Mouse (Mus musculus) lung, embryonic 14.5 days (tissue): Measurements from ENCODE around the gene Cyct. TPM values are rescaled to one million over a fixed set of nuclear protein-coding genes. Genes with fewer than 3 reads are reported as not detected.

Source experiments
- ATAC-seq: fragments of 200-750 bp; cut with Nextera tagmentation; 2 replicates; pipeline ENCODE4 v1.8.0; 2017; ENCODE audit warnings: mild to moderate bottlenecking, moderate TSS enrichment, moderate library complexity; ENCODE audit not compliant: insufficient read depth
- DNase-seq: peaks from one replicate; pipeline ENCODE4 v3.0.0-alpha.2; 2015
- H3K27ac ChIP-seq: fragments of 300-500 bp; sonication (generic); 2 replicates; pipeline ENCODE4 v1.5.1; 2014; ENCODE audit warnings: low read depth, mild to moderate bottlenecking, moderate library complexity
- H3K27me3 ChIP-seq: fragments of 300-500 bp; sonication (generic); 2 replicates; pipeline ENCODE4 v1.6.1; 2014; ENCODE audit warnings: low read length, control low read depth; ENCODE audit not compliant: insufficient read depth
- H3K36me3 ChIP-seq: fragments of 300-500 bp; sonication (generic); 2 replicates; pipeline ENCODE4 v1.6.1; 2014; ENCODE audit warnings: control low read depth; ENCODE audit not compliant: insufficient read depth
- H3K4me1 ChIP-seq: fragments of 300-500 bp; sonication (generic); 2 replicates; pipeline ENCODE4 v1.6.1; 2014; ENCODE audit warnings: antibody characterized with exemption, control low read depth; ENCODE audit not compliant: insufficient read depth
- H3K4me2 ChIP-seq: fragments of 300-500 bp; sonication (generic); 2 replicates; pipeline ENCODE4 v1.6.1; 2014; ENCODE audit warnings: mild to moderate bottlenecking
- H3K4me3 ChIP-seq: fragments of 300-500 bp; sonication (generic); 2 replicates; pipeline ENCODE4 v1.5.1; 2014; ENCODE audit warnings: low read depth, low read length
- H3K9ac ChIP-seq: fragments of 300-500 bp; sonication (generic); 2 replicates; pipeline ENCODE4 v1.6.1; 2014
- H3K9me3 ChIP-seq: fragments of 300-500 bp; sonication (generic); 2 replicates; pipeline ENCODE4 v1.6.1; 2016; ENCODE audit warnings: low read depth, low read length, control low read depth
- CTCF ChIP-seq: IDR thresholded peaks from 2 replicates; pipeline ENCODE4 v1.5.1; 2016; ENCODE audit warnings: antibody characterized with exemption, low read depth
- WGBS: fragments of 180-500 bp; shearing (Covaris S2); extraction: QIAGEN DNeasy Blood & Tissue Kit; methylation state at CpG from one replicate; pipeline ENCODE4 v1.1.7; 2014; 5-methylcytosine and 5-hydroxymethylcytosine counted together
- polyA plus RNA-seq: library from polyadenylated mRNA; unstranded; fragments of >200 nt; fragmentation: Nextera tagmentation; extraction: Ambion mirVana; gene quantifications from 2 replicates; pipeline ENCODE4 v1.2.1, GENCODE M21; 2014

Gene Cyct
- polyA plus RNA-seq = not detected in 2 replicates

GRCm38 (mm10) chr2:76360226-76360625 is at the start of gene Cyct:
Gene Cyct, minus strand, starts transcription at chr2:76360450.
- no peak for DNase-seq

GRCm38 (mm10) chr2:76409986-76410385 is 49.7 kb upstream of the Cyct start:
- Histone ChIP-seq H3K9ac (no peak overlapping the region), H3K36me3 (no peaks in the 10 kb centered on the region), H3K9me3 (no peaks in the 10 kb centered on the region), H3K4me2 (no peak overlapping the region), H3K27ac (no peak overlapping the region), H3K4me1 (no peaks in the 10 kb centered on the region), H3K27me3 (no peaks in the 10 kb centered on the region), H3K4me3 (no peak overlapping the region)
- WGBS = 92% methylated on average over 2 of the region's 2 CpGs
- DNase-seq (no peak), ATAC-seq (no peak)
- TF ChIP-seq CTCF = no peak

More at GRCm38 (mm10) chr2:76360226-76360625, at the start of gene Cyct:
- 81% methylated on average over 11 of the region's 11 CpGs for WGBS
- Histone ChIP-seq H3K4me3 (no peak within 1 kb of the TSS), H3K4me2 (no peak within 1 kb of the TSS), H3K36me3 (no peaks in the 10 kb centered on the region), H3K27ac (no peak within 1 kb of the TSS), H3K9ac (no peak within 1 kb of the TSS), H3K9me3 (no peaks in the 10 kb centered on the region), H3K4me1 (no peaks in the 10 kb centered on the region), H3K27me3 (no peaks in the 10 kb centered on the region)
- TF ChIP-seq CTCF = no peak
- no peak for ATAC-seq

DNA sequence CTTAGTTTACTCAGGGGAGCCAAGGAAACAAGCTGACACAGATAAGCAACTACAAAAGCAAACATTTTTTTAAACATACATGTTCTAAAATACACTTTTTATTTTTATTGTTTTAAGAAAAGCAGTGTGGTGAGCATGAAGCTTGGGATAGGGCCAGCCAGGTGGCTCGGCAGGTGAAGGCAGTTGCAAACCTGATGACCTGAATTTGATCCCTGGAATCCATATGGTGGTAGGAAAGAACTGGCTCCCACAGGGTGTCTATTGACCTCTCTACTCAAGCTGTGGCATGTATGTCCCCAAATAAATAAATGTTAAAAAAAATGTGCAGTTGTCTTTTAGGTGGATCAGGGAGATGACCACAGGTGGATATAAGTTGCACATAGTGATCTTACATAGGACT is 49.3 kb upstream of the Cyct start:
- TF ChIP-seq CTCF = no peak
- H3K9ac ChIP-seq = no peak overlapping the region
- no peaks in the 10 kb centered on the region for H3K9me3 ChIP-seq
- no peaks in the 10 kb centered on the region for H3K36me3 ChIP-seq
- no peak overlapping the region for H3K4me3 ChIP-seq
- H3K4me1 ChIP-seq = no peaks in the 10 kb centered on the region
- ATAC-seq (no peak), DNase-seq (no peak)
- H3K4me2 ChIP-seq = no peak overlapping the region
- no peak overlapping the region for H3K27ac ChIP-seq
- no peaks in the 10 kb centered on the region for H3K27me3 ChIP-seq
- 64% methylated on average over 1 of the region's 1 CpGs for WGBS

DNA sequence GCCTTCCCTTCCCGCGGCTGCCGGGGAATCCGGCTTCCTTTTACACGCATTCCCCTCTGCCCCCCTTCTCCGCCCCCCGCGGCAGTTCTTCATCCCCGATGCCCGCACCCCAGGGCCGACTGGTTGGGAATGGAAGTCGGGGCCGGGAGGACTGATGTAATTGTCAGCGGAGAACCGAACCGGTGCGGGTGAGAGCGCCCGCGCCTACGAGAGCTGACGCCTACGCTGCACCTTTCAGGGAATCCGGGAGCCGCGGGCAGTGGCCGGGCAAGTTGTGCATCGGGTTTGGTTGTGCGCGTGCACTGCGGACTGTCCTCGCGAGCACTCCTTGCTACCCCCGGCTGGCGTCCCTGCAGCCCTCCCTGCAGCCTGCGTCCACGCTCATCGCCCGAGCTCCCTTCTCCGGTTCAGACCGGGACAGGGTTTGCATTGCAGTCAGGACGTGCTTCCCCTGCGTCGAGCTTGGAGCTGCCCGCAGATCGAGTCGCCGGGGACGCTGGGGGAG is 46.7 kb upstream of the Cyct start:
- under 1% methylated on average over 44 of the region's 49 CpGs for WGBS
- peak; percentile 78 for DNase-seq
- no peaks in the 10 kb centered on the region for H3K27me3 ChIP-seq
- ATAC-seq = peak; percentile 59
- 0 out of 2 replicates have a peak, but pooled peaks have one; percentile 1 for TF ChIP-seq CTCF
- no peaks in the 10 kb centered on the region for H3K36me3 ChIP-seq
- peak overlapping the region; percentile 78 for H3K4me2 ChIP-seq
- no peaks in the 10 kb centered on the region for H3K9me3 ChIP-seq
- peak overlapping the region; percentile 75 for H3K9ac ChIP-seq
- no peaks in the 10 kb centered on the region for H3K4me1 ChIP-seq
- peak overlapping the region; percentile 94 for H3K4me3 ChIP-seq
- peak overlapping the region; percentile 78 for H3K27ac ChIP-seq

DNA sequence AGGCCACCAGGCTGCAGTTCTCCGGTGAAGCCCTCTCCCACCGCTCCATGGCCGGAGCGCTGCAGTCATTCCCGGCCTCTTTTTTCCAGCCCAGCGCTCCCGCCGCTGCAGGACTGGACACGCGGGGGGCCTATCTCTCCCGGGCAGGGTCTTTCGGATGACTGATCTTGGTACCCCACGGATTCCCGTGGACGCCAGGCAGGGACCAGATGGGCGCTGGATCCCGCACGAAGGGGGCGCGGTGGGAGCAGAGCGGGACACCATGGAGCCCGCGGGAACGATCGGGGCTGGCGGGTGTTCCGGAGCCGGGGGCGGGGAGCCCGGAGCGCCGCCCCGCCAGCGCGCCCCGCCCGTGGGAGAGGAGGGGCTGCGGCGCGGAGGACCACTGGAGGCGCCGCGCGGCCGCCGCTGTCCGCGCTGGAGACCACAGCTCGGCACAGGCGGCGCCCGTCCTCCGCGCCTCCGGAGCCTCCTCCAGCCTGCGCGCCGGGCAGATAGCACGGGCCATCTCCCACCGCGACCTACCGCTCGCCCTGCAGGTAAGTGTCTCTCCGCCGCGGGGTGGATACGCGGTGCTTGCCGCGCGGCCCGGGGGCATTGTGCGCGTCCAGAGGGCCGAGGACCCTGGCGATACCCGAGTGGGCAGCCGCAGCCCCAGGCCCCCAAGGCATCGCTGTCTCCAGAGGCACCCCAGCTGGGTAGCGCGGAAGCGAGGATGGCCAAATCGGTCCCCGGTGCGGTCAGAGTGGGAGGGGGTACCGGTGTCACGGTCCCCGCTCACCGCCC is 46.1 kb upstream of the Cyct start, which contains the start of gene Osbpl6:
TSS of gene Osbpl6 (plus strand) at position 358 of the 786 bp plus-strand sequence.
- DNase-seq (peak; percentile 92), ATAC-seq (peak; percentile 95)
- Histone ChIP-seq H3K4me3 (peak within 1 kb of the TSS; percentile 94), H3K4me2 (peak within 1 kb of the TSS; percentile 78), H3K27me3 (no peaks in the 10 kb centered on the region), H3K9me3 (no peaks in the 10 kb centered on the region), H3K27ac (peak within 1 kb of the TSS; percentile 82), H3K36me3 (no peaks in the 10 kb centered on the region), H3K9ac (peak within 1 kb of the TSS; percentile 75), H3K4me1 (no peaks in the 10 kb centered on the region)
- WGBS = under 1% methylated on average over 62 of the region's 89 CpGs
- 0 out of 2 replicates have a peak, but pooled peaks have one; percentile 27 for TF ChIP-seq CTCF

- Histone ChIP-seq H3K9ac (peak overlapping the region; percentile 75), H3K4me2 (peak overlapping the region; percentile 78), H3K4me1 (no peaks in the 10 kb centered on the region), H3K9me3 (no peaks in the 10 kb centered on the region), H3K36me3 (no peaks in the 10 kb centered on the region), H3K27me3 (no peaks in the 10 kb centered on the region), H3K27ac (peak overlapping the region; percentile 82), H3K4me3 (peak overlapping the region; percentile 94)
- DNase-seq (peak; percentile 76), ATAC-seq (peak; percentile 66)
- WGBS = under 1% methylated on average over 15 of the region's 15 CpGs
- TF ChIP-seq CTCF = no peak
These were observed 45.4 kb upstream of the Cyct start for GRCm38 (mm10) chr2:76405596-76406150.

GRCm38 (mm10) chr2:76400178-76400577 is 39.9 kb upstream of the Cyct start:
- no peak for DNase-seq
- Histone ChIP-seq H3K27me3 (no peaks in the 10 kb centered on the region), H3K4me2 (no peak overlapping the region), H3K4me3 (no peak overlapping the region), H3K4me1 (no peaks in the 10 kb centered on the region), H3K36me3 (no peaks in the 10 kb centered on the region), H3K27ac (no peak overlapping the region), H3K9ac (no peak overlapping the region), H3K9me3 (no peaks in the 10 kb centered on the region)
- ATAC-seq = no peak
- no peak for TF ChIP-seq CTCF
